Mouse (Mus musculus): ENCODE measurements at regions not wholly inside any gene's neighbourhood (a gene's known extent, or its start where the extent isn't known, plus 50 kb on each side); places are given as distances from the start of the nearest gene placed in this dataset.

DNA sequence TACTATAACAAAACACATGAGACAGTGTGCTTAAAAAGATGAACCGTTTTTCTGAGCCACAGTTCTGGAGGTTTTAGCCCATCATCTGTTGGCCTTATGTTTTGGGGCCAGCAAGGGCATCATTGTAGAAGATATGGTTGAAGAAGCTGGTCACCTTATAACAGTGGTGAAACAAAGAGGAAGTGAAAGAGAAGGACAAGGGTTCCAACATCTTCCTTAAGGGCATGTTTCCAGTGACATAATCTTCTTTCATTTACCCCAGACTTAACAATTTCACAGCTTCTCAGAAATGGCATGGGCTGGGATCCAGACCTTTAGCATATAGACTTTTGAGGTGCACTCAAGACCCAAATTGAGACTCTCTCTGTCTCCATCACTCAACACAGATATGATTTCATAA, 259.5 kb downstream of the 1700064H15Rik start:
- DNase-seq (ENCODE audit: low read depth, low spot score), result no peak

DNA sequence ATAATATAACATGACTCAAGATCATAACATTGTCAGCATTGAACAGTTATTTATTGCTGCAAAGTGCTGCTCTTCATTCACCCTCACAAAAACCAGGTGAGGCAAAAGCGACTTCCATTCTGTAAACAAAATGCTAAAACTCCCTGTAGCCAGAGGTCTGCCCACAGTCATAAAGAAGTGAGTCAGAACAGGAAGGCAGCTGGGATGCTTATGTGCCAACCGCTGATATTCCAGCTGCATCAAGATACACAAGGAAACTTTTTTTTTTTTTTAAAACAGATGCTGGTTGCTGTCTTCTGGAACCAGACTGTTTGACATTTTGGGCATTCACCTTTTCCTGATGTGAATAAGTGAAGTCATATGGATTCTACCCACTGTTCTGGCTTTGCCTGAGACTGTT, 260.7 kb downstream of the 1700064H15Rik start:
- no peak for DNase-seq (ENCODE audit: low read depth, low spot score)

Data from telencephalon, adult 2 months (tissue).